Mouse (Mus musculus): ENCODE data around the gene Yipf1. TPM values are rescaled to one million over a fixed set of nuclear protein-coding genes. Genes with fewer than 3 reads are reported as not detected.

Yipf1 gene
- polyA plus RNA-seq, 1 experiment from 2014 or later, result 61.9 TPM

DNA sequence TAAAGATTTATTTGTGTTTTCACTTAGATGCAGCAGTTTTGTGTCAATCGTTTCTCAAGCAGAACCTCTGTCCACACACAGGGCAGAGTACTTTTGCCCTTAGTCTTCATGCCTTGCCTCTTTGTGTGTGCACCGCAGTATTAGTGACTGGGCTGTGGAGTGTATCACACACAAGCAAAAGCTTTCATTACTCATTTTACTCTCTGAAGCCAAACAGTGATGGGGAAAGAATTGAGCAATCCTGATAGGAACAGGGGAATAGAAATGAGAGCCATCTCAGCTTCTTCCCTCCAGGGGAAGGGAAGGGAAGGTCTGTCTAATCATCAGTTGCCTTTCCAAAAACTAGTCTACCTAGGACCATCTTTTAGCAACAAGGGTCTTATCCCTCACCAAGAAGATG lies 79.6 kb downstream of the Yipf1 start:
- H3K4me2 ChIP-seq (ENCODE audit: low read length), result no peak overlapping the region
- no peak for ATAC-seq (ENCODE audit: low FRiP score, low TSS enrichment)
- peaks cover 59% of the 10 kb centered on the region for H3K36me3 ChIP-seq (ENCODE audit: control insufficient read depth, insufficient read depth, low read length)

More for the DNA sequence above, 79.6 kb downstream of the Yipf1 start:
- no peak for DNase-seq
- Histone ChIP-seq H3K27me3 (ENCODE audit: control insufficient read depth, insufficient read depth, low read length) (no peaks in the 10 kb centered on the region), H3K9me3 (ENCODE audit: control insufficient read depth, low read length) (no peaks in the 10 kb centered on the region), H3K9ac (replicated peaks; ENCODE audit: low read length) (no peak overlapping the region), H3K27ac (replicated peaks; ENCODE audit: low read depth, low read length) (no peak overlapping the region), H3K4me1 (ENCODE audit: control insufficient read depth, insufficient read depth, low read length) (no peaks in the 10 kb centered on the region), H3K4me3 (replicated peaks; ENCODE audit: low read depth, low read length) (no peak overlapping the region)
- 93% methylated on average over 2 of the region's 2 CpGs for WGBS

Other genes with a start within 250 kb of the Yipf1 start
- gene Mrpl37, start 247.5 kb upstream of the Yipf1 start, polyA plus RNA-seq (2014; fragmentation: Nextera tagmentation; extraction: Ambion mirVana), result 72.9 and 85.5 TPM in 2 replicates
- gene Cyb5rl, start 247.4 kb upstream of the Yipf1 start, polyA plus RNA-seq (2014; fragmentation: Nextera tagmentation; extraction: Ambion mirVana), result 5.2 and 5.3 TPM in 2 replicates
- 0.08 TPM in 1 of 2 replicates, not detected in the other for gene Cdcp2, start 217.5 kb upstream of the Yipf1 start, polyA plus RNA-seq (2014; fragmentation: Nextera tagmentation; extraction: Ambion mirVana)
- 334 and 361 TPM in 2 replicates for gene Tmem59, start 136.0 kb upstream of the Yipf1 start, polyA plus RNA-seq (2014; fragmentation: Nextera tagmentation; extraction: Ambion mirVana)
- gene Tceanc2, start 135.2 kb upstream of the Yipf1 start, polyA plus RNA-seq (2014; fragmentation: Nextera tagmentation; extraction: Ambion mirVana), result 15.0 and 18.7 TPM in 2 replicates
- gene Ldlrad1, start 105.2 kb upstream of the Yipf1 start, polyA plus RNA-seq (2014; fragmentation: Nextera tagmentation; extraction: Ambion mirVana), result not detected in 2 replicates
- 47.5 and 50.7 TPM in 2 replicates for gene Lrrc42, start 60.8 kb upstream of the Yipf1 start, polyA plus RNA-seq (2014; fragmentation: Nextera tagmentation; extraction: Ambion mirVana)
- 38.2 and 45.7 TPM in 2 replicates for gene Hspb11, start 60.8 kb upstream of the Yipf1 start, polyA plus RNA-seq (2014; fragmentation: Nextera tagmentation; extraction: Ambion mirVana)
- not detected in 2 replicates for gene Dio1, start 7.2 kb upstream of the Yipf1 start, polyA plus RNA-seq (2014; fragmentation: Nextera tagmentation; extraction: Ambion mirVana)
- gene Ndc1, start 53.4 kb downstream of the Yipf1 start, polyA plus RNA-seq (2014; fragmentation: Nextera tagmentation; extraction: Ambion mirVana), result 16.5 and 23.2 TPM in 2 replicates
- gene Glis1, start 120.2 kb downstream of the Yipf1 start, polyA plus RNA-seq (2014; fragmentation: Nextera tagmentation; extraction: Ambion mirVana), result 1.6 TPM in 2 replicates

All from midbrain, embryonic 14.5 days (tissue).